Mouse (Mus musculus) layer of hippocampus, postnatal 10 days (tissue): ENCODE measurements around the gene Rsl1d1. TPM values are rescaled to one million over a fixed set of nuclear protein-coding genes. Genes with fewer than 3 reads are reported as not detected.
A peak's percentile ranks its signal among the peaks of the same experiment; 100 is the strongest.
"Not testable (repeated sequence)": the region's sequence is repeated elsewhere in the genome, so short reads cannot be mapped to it uniquely, and the experiment has no call there.

Experiments used
- DNase-seq, 2 experiments: peaks; one replicate each; pipeline ENCODE4 v3.0.0; 2021; ENCODE audit warnings: low spot score in 2 of 2
- microRNA-seq, 2 experiments: library from miRNA; unstranded; fragments of <30 nt; microRNA quantifications; one replicate each; pipeline ENCODE4 v1.2.0; 2021
- total RNA-seq, 2 experiments: library from RNA; stranded (reverse); gene quantifications; 2 replicates each; pipeline ENCODE4 v1.2.3; 2021

The Rsl1d1 gene
- total RNA-seq, 2 experiments from 2014 or later: 58.0 to 62.6 TPM

GRCm38 (mm10) chr16:11164695-11165255, 38.4 kb downstream of the Rsl1d1 start:
- DNase-seq: no peak

DNA sequence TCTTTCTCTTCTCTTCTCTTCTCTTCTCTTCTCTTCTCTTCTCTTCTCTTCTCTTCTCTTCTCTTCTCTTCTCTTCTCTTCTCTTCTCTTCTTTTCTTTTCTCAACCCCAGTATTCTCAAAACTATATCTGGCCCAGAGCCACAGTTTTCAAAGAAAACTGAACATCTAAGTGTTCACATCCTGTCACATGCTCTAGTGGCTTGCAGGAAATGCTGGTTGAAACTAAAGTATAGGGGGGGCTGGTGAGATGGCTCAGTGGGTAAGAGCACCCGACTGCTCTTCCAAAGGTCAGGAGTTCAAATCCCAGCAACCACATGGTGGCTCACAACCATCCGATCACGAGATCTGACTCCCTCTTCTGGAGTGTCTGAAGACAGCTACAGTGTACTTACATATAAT, 45.4 kb downstream of the Rsl1d1 start:
- DNase-seq: not testable (repeated sequence)

DNA sequence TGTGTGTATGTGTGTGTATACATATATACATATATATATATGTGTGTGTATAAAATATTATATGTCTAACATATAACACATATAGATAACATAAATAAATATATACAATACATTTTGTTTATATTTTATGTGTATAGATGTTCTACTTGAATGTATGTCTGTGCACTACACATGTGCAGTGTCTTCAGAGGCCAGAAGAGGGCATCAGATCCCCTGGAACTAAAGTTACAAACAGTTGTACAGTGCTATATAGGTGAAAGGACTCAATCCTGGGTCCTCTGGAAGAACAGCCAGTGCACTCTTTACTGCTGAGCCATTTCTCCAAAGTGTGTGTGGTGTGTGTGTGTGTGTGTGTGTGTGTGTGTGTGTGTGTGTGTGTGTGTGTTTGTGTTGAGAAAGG, 48.6 kb downstream of the Rsl1d1 start:
- DNase-seq: no peak

DNA sequence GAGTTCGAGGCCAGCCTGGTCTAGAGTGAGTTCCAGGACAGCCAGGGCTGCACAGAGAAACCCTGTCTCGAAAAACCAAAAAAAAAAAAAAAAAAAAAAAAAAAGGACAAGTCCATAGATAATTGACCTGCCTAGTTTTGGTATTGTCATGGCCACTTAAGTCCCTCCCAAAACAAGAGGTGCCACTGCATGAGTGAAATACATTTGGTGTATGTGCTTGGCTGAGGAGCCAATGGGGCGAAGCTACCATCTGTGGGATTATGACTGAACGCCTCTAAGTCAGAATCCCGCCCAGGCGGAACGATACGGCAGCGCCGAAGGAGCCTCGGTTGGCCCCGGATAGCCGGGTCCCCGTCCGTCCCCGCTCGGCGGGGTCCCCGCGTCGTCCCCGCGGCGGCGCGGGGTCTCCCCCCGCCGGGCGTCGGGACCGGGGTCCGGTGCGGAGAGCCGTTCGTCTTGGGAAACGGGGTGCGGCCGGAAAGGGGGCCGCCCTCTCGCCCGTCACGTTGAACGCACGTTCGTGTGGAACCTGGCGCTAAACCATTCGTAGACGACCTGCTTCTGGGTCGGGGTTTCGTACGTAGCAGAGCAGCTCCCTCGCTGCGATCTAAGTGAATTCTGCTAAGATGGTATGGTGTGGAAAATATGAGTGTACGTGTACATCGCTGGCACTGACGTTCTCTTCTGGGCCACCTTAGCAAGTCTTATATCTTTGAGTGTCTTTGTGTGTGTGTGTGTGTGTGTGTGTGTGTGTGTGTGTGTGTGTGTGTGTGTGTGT, 59.2 kb downstream of the Rsl1d1 start:
- DNase-seq: peak; percentile 100

Small RNA genes within 50 kb of the gene (microRNA-seq; reads per million reads assigned to microRNA genes)
- gene Gm23935: 22.2 to 32.4 reads per million in 2 experiments

Other genes starting within 250 kb of the Rsl1d1 start
- gene Snn, start 142.4 kb downstream of the Rsl1d1 start, total RNA-seq: 100 to 1,000 TPM; 214 to 235 TPM
- 10 to 100 TPM; 12.4 to 13.2 TPM for gene Litaf, start 137.2 kb downstream of the Rsl1d1 start, total RNA-seq
- 10 to 100 TPM; 36.5 to 39.1 TPM for gene Txndc11, start 68.7 kb downstream of the Rsl1d1 start, total RNA-seq
- gene Zc3h7a, start 26.9 kb downstream of the Rsl1d1 start, total RNA-seq: 10 to 100 TPM; 66.6 to 79.4 TPM
- gene Gspt1, start 51.0 kb upstream of the Rsl1d1 start, total RNA-seq: 100 to 1,000 TPM; 101 to 107 TPM
- not detected for gene Tnfrsf17, start 110.5 kb upstream of the Rsl1d1 start, total RNA-seq
- gene Snx29, start 119.6 kb upstream of the Rsl1d1 start, total RNA-seq: 10 to 100 TPM; 33.1 to 33.4 TPM